Mouse (Mus musculus): ENCODE measurements at regions not wholly inside any gene's neighbourhood (a gene's known extent, or its start where the extent isn't known, plus 50 kb on each side); places are given as distances from the start of the nearest gene placed in this dataset.

- intact Hi-C loops (cut with DNase I) = no loop called here
Measured at GRCm38 (mm10) chr4:9935949-9936348, 938.3 kb upstream of the 2610301B20Rik start.

GRCm38 (mm10) chr4:9951441-9951840 is 922.9 kb upstream of the 2610301B20Rik start:
- intact Hi-C loops (cut with DNase I) = no loop called here
- no peak for DNase-seq (ENCODE audit: low spot score in 2 of 2)

More at GRCm38 (mm10) chr4:9935949-9936348, 938.3 kb upstream of the 2610301B20Rik start:
- no peak for DNase-seq (ENCODE audit: low spot score in 2 of 2)

DNA sequence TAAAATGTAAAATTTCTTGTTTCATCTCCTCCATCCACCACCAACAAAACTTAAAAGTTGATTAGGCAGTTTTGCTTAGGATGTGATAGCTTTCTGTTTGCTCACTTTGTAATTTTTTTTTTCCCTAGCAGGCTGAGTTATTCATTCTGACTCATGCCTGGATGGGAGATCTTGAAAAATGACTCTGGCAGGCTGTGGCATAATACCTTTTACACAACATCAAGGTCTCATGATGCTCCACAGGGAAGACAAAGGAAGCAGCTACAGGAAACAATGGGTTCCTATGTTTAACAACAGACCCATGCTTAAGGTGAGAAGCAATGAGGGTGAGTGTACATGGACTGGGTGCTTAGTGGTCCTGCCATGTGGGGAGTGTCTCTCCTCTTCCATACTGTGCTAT is 899.7 kb upstream of the 2610301B20Rik start:
- DNase-seq (ENCODE audit: low spot score in 2 of 2) = no peak
- intact Hi-C loops (cut with DNase I) = no loop called here

GRCm38 (mm10) chr4:9981354-9982040 is 892.8 kb upstream of the 2610301B20Rik start:
- intact Hi-C loops (cut with DNase I) = no loop called here
- DNase-seq (ENCODE audit: low spot score in 2 of 2) = no peak

- no peak for DNase-seq (ENCODE audit: low spot score in 2 of 2)
- intact Hi-C loops (cut with DNase I) = no loop called here
Measured at GRCm38 (mm10) chr4:9982786-9983525, 891.3 kb upstream of the 2610301B20Rik start.

GRCm38 (mm10) chr4:9993871-9994270 is 880.4 kb upstream of the 2610301B20Rik start:
- no peak for DNase-seq (ENCODE audit: low spot score in 2 of 2)
- intact Hi-C loops (cut with DNase I) = no loop called here

GRCm38 (mm10) chr4:9994466-9994865 is 879.8 kb upstream of the 2610301B20Rik start:
- intact Hi-C loops (cut with DNase I) = no loop called here
- DNase-seq (ENCODE audit: low spot score in 2 of 2) = no peak

DNA sequence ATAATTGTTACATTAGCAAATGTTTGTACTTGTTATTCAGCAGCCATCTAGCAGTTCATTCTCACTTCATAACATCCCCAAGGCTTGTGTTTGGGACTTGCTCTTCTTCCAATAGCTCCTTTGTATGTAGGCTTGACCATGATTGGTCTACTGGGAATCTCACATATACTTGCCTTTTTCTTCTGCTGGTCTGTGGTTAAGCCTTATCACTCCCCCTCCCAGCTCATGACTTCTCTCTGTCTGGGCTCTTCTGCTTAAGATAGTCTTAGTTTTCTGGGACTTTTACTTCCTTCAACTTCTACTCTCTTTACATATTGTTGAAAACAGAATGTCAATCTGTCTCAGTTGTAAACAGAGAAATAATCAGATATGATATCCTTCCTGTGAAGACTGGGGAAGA is 844.0 kb upstream of the 2610301B20Rik start:
- DNase-seq (ENCODE audit: low spot score in 2 of 2) = no peak
- intact Hi-C loops (cut with DNase I) = no loop called here

DNA sequence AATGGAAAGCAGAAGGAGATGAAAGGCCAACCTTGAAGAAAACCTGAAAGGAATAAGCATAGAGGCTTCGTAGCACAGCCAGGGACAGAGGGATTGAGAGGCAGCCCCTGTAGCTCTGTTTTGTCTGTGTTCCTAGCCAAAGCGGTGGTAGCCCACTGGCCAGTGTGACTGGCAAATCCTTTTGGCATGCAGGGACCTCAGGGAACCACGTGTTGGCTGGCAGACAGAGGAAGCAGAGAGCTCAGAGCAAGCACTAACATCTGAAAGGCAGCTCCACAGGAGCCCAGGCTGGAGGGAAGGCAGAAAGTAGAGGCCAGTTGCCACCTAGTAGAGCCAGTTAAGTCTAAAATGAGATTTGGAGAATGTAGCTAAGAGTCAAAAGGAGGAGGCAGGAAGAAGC is 842.5 kb upstream of the 2610301B20Rik start:
- intact Hi-C loops (cut with DNase I) = no loop called here
- no peak for DNase-seq (ENCODE audit: low spot score in 2 of 2)

DNA sequence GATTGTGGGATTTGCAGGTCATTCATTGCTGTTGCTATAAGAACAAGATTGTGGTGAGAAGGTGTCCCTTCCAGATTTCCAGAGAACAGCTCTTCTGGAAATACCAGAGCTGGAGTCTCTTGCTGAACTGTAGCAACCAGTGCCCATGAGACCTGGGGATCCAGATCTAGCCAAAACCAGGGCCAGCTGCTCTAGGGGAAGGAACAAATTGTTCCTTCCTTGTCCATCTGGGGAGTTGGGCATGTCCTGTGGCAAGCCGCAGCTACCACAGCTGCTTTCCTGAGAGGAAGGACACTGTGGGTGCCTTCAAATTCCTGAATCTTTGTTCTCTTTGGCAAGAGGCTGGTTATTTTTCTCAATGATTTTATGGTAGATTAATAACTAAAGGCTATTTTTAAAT is 839.0 kb upstream of the 2610301B20Rik start:
- DNase-seq (ENCODE audit: low spot score in 2 of 2) = no peak
- intact Hi-C loops (cut with DNase I) = no loop called here

DNA sequence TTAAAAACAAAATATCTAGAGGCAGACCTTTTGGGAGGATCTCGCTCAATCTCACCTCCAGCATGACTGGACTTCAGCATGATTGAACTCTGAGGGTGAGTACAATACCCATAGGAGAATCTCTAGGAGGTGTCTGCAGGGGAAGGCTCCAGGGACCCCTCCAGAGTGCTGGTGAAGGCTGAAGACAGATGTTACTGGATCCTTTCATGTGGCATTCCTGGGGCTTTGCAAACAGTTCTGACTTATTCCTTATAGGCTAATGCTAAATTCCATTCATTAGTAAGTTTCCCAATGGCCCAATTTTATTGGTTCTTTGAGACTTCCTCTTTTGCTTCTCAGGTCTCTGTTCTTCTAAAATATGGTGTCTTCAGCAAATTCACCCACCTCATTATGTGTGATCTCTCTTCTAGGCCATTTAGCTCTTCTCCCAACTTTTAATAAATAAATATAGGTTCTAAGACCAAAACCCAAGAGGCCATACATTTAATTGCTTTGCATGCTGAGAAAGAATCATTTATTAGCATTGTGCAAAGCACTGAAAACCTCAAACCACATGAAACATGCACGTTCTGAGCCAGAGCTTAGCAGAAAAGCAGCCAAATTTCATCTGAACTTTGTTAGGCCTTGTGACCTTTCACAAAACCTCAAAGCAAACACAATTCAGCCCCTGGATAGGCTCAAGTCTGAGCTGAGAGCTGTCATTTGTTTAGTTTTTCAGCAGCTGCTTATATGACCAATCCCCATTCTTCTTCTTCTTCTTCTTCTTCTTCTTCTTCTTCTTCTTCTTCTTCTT is 832.8 kb upstream of the 2610301B20Rik start:
- DNase-seq (ENCODE audit: low spot score in 2 of 2) = no peak
- intact Hi-C loops (cut with DNase I) = no loop called here

DNA sequence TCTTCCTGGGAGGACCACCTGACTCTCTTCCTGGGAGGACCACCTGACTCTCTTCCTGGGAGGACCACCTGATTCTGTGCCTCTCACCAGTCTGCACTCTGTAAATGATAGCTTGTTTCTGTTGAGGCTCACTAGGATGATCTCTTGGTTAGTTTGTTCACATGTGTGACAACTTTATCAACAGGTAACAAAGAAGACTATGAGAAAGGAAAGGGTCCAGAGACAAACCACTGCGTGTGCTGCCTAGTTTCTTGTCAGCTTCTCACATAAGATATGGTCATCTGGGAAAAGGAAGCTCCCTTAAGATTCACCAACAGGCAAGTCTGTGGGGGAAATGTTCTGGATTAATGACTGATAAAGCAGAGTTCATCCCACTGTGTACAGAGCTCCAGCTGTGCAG is 825.5 kb upstream of the 2610301B20Rik start:
- no peak for DNase-seq (ENCODE audit: low spot score in 2 of 2)
- intact Hi-C loops (cut with DNase I) = no loop called here

GRCm38 (mm10) chr4:10049411-10049810 is 824.9 kb upstream of the 2610301B20Rik start:
- DNase-seq (ENCODE audit: low spot score in 2 of 2) = no peak
- intact Hi-C loops (cut with DNase I) = no loop called here

- no peak for DNase-seq (ENCODE audit: low spot score in 2 of 2)
- intact Hi-C loops (cut with DNase I) = no loop called here
Measured at GRCm38 (mm10) chr4:10051296-10052267, 822.7 kb upstream of the 2610301B20Rik start.

GRCm38 (mm10) chr4:10052869-10053268 is 821.4 kb upstream of the 2610301B20Rik start:
- intact Hi-C loops (cut with DNase I) = no loop called here
- DNase-seq (ENCODE audit: low spot score in 2 of 2) = no peak

GRCm38 (mm10) chr4:10072500-10073106 is 801.7 kb upstream of the 2610301B20Rik start:
- no peak for DNase-seq (ENCODE audit: low spot score in 2 of 2)
- intact Hi-C loops (cut with DNase I) = no loop called here

- intact Hi-C loops (cut with DNase I) = no loop called here
- DNase-seq (ENCODE audit: low spot score in 2 of 2) = peak in 1 of 2 experiments; percentile 3
Measured at GRCm38 (mm10) chr4:10079565-10080169, 794.6 kb upstream of the 2610301B20Rik start.

DNA sequence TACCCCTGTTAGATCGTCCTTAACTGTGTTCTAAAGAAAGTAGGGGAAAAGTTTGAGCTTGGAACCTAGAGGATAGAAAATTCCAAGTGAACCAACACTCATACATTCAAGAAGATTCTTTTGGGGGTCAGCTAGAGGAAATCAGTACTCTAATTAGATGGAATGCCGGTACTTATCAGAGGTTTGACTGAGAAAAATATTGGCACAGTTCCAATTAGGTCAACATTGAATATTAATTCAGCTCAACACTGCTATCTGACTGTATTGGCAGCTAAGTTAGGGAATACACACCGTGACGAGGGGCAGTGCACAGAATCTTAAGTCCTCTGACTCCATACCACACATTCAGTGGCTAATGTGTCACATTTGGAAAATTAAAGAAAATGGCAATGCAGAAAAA is 759.5 kb upstream of the 2610301B20Rik start:
- no peak for DNase-seq (ENCODE audit: low spot score in 2 of 2)
- intact Hi-C loops (cut with DNase I) = no loop called here

DNA sequence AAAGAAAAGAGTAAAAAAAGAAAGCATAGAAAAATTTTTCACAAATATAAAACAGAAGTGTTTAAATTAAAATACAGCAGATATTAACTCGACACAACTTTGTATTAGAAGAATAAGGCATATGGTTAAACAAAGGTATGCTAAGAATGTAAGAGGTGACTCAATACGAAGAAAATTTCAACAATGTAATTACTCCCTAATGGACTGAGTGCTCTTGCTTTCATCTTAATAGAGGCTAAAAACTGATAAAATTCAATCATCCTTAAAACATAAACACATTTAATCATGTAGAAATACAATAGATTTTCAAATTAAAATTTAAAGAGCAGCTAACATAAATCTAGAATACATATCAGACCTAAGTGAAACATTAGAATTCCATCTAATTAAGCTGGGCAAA is 756.3 kb upstream of the 2610301B20Rik start:
- intact Hi-C loops (cut with DNase I) = no loop called here

More for the DNA sequence above, 756.3 kb upstream of the 2610301B20Rik start:
- DNase-seq (ENCODE audit: low spot score in 2 of 2) = no peak
